Mouse (Mus musculus) embryonic fibroblast, embryonic 13.5 days (primary cell): Measurements from ENCODE around the gene Mlycd. TPM values are rescaled to one million over a fixed set of nuclear protein-coding genes. Genes with fewer than 3 reads are reported as not detected.

Experiments used
- H3K27ac ChIP-seq: 2 replicates; pipeline ENCODE4 v1.5.1; 2012; ENCODE audit warnings: low read length, control low read depth, inconsistent platforms; ENCODE audit not compliant: insufficient read depth
- H3K4me1 ChIP-seq: 2 replicates; pipeline ENCODE4 v1.6.1; 2011; ENCODE audit warnings: low read length; ENCODE audit not compliant: control insufficient read depth, insufficient read depth
- H3K4me3 ChIP-seq: 2 replicates; pipeline ENCODE4 v1.5.1; 2011; ENCODE audit warnings: mild to moderate bottlenecking, control low read depth, low read length; ENCODE audit not compliant: insufficient read depth
- CTCF ChIP-seq: IDR thresholded peaks from 2 replicates; pipeline ENCODE4 v1.5.1; 2011; ENCODE audit warnings: mild to moderate bottlenecking, control low read depth, low read length, moderate library complexity, borderline replicate concordance; ENCODE audit not compliant: insufficient read depth
- POLR2A ChIP-seq: IDR thresholded peaks from 2 replicates; pipeline ENCODE4 v1.6.1; 2011; ENCODE audit warnings: low read depth, mild to moderate bottlenecking, control low read depth, low read length, moderate library complexity
- polyA plus RNA-seq: library from polyadenylated mRNA; stranded (reverse); fragments of >200 nt; gene quantifications from 2 replicates; pipeline ENCODE4 v1.2.4, GENCODE M21; 2011; ENCODE audit warnings: low read depth; ENCODE audit not compliant: missing spikeins, insufficient read length

Mlycd gene
- polyA plus RNA-seq, 1 experiment = 7.1 TPM

DNA sequence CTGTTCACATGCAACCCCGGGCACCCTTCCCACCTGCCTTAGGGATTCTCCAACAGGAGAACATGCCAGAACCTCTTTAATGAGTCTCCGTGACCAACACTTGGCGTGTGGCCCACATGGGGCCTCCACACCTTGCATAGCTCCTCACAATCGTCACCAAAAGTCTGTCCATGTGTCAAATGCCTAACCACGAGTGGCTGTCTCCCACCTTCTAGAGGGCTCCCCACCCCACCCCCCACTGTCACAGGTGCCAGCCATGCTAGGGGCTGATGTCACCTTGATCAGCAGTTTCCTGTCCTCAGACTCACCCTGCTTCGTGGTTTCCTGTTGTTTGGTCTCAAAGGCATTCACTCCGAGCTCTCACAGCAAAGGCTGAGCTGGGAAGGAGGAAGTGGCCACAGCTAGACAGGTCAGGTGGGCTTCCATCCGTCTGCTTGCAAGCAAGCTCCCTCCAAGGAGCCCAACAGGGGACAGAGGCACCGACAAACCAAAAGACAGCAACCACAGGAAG is 29.0 kb downstream of the Mlycd start:
- no peak overlapping the region for H3K27ac ChIP-seq
- no peak overlapping the region for H3K4me3 ChIP-seq
- TF ChIP-seq CTCF (no peak), POLR2A (no peak)
- peaks cover 5% of the 10 kb centered on the region; the same call in 1 of the 2 replicates for H3K4me1 ChIP-seq

DNA sequence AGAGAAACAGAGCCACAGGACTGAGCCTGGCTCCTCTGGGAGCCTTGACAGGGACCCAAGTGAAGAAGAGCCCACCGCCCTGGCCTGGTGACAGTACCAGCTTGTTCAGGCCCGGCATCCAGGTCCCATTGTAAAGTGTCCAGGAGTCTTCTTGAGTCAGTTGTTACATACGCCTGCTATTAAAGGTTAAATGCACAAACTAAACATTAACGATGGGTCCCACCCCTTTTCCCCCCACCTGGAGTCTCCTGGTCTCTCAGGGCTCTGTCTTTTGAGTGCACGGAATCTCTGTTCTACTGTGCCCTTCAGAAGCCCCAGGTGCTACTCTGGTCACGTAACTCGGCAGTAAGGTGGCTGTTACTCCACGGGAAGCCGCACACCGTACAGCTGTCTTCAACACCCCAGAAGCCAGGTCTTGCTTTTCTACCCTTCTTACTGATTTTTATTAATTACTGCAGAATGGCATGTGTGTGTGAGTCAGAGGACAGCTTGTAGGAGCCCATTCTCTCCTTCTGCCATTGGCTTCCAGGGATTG is 29.6 kb downstream of the Mlycd start:
- H3K27ac ChIP-seq = no peak overlapping the region
- no peak overlapping the region for H3K4me3 ChIP-seq
- H3K4me1 ChIP-seq = peaks cover 5% of the 10 kb centered on the region; the same call in 1 of the 2 replicates
- no peak for TF ChIP-seq CTCF
- no peak for TF ChIP-seq POLR2A

DNA sequence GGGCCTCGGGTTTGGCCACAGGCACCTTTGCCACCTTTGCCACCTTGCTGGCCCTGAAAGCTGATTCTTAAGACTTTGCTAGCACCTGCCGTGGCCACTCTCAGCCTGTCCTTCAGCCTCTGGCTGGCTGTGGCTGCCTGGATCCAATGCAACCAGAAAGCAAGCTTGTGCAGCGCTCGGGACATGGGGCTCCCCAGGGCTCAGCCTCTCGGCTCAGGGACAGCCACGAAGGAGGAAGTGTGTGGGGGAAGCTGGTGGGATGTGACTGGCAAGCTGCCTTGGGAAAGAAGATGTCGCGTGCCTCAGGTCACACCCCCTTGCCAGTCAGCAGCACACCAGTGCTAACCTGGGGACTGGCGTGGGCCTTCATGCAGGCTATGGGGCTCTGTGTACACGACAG is 30.1 kb downstream of the Mlycd start:
- Histone ChIP-seq H3K4me1 (peaks cover 5% of the 10 kb centered on the region; the same call in 1 of the 2 replicates), H3K4me3 (no peak overlapping the region), H3K27ac (no peak overlapping the region)
- TF ChIP-seq POLR2A (no peak), CTCF (no peak)

DNA sequence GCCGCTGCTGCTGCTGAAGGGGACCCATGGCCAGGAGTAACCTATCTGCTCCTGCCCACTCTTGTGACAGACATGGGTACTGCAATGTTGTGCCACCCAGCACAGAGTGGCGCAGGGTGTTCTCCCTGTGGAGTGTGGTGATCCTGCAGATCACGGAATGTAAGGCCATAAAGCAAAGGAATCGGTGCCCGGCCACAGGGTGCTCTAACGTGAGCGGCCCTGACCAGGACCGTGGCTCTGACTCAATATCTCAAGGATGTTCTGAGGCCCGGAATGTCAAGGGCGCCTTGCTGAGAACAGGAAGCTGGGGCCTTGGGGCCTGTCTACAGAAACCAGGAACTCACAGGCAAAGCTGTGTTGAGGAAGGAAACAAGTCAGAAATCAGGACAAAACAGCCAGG is 30.9 kb downstream of the Mlycd start:
- Histone ChIP-seq H3K4me3 (no peak overlapping the region), H3K27ac (no peak overlapping the region), H3K4me1 (peaks cover 5% of the 10 kb centered on the region; the same call in 1 of the 2 replicates)
- no peak for TF ChIP-seq POLR2A
- no peak for TF ChIP-seq CTCF

DNA sequence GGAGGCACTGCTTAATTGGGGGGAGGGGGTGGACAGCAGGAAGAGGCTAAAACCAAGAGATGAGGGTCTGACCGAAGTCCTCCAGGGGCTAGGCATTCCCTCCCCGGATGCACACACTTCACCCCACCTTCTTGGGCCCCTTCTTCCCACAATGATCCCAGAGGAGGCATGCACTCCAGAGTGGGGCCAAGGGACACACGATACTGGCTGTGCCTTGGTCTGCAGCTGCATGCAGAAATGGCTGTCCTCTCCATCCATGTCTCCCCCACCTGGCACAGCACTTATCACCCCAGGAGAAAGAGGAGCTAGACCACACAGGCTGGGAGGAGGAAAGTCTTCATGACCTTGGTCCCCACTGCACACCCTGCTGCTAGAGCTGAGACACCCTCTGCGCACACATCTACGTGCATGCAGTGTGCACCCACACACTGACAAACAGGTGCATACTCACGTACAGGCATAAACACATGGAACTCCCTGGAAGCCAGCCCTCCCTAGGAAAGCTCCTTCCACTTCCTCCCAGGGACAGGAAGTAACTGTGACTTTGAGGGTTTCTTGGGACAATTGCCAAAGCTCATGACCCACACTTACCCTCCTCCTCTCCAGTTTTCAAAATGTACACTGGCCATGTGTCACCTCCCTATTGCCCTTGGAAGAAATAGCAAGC is 31.5 kb downstream of the Mlycd start:
- TF ChIP-seq CTCF = no peak
- TF ChIP-seq POLR2A = no peak

DNA sequence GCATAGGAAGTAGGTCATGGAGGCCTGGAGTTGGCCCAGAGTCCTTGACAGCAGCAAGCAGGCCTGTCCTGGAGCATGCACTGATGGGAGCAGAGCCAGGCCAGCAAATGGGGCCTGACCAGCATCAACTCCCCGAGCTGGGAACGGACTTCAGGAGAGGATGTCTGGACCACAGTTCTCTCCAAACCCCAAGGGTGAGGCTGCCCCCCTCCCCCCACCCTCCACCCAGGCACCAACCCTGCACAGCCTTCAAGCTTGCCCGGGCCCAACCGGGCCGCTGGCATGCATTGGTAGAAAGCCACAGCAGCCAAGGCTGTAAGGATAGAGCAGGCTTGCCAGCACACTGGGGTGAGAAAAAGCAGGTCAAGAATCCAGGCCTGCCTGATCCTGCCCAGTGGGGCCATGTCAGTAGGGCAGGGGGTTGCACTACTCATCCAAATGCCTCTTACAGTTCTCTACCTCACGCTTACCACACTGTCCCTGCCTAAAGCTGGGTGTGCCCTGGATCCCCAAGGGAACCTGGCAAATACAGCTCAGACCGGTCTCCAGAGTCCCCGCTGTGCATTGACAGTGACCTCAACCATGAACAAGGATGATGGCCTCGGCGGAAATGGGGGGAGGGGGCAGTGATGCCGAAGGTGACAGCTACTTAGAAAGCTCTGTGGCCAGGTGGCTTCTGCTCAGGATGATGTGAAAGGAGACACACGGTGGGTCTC is 33.1 kb downstream of the Mlycd start:
- no peak overlapping the region for H3K27ac ChIP-seq
- H3K4me1 ChIP-seq = peaks cover 5% of the 10 kb centered on the region; the same call in 1 of the 2 replicates
- TF ChIP-seq CTCF (no peak), POLR2A (no peak)
- H3K4me3 ChIP-seq = no peak overlapping the region

More for the DNA sequence above, 31.5 kb downstream of the Mlycd start:
- Histone ChIP-seq H3K27ac (no peak overlapping the region), H3K4me3 (no peak overlapping the region), H3K4me1 (peaks cover 5% of the 10 kb centered on the region; the same call in 1 of the 2 replicates)

DNA sequence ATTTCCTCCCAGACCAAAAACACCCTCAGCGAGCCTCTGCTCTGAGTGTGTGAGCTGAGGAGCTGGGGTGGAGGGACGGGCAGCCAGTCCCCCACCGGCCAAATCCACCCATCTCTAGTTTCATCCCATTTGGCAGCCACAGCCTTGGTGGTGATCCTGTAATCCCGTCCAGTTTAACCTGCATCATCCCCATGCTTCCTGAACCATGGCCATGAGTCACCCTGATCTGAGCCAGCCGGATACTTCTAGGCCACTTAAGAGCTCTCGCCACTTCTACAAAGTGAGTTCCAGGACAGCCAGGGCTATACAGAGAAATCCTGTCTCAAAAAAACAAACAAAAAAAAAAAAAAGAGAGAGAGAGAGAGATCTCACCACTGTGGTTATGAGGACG is 33.7 kb downstream of the Mlycd start:
- peaks cover 5% of the 10 kb centered on the region; the same call in 1 of the 2 replicates for H3K4me1 ChIP-seq
- TF ChIP-seq CTCF (no peak), POLR2A (no peak)
- no peak overlapping the region for H3K27ac ChIP-seq
- H3K4me3 ChIP-seq = no peak overlapping the region

DNA sequence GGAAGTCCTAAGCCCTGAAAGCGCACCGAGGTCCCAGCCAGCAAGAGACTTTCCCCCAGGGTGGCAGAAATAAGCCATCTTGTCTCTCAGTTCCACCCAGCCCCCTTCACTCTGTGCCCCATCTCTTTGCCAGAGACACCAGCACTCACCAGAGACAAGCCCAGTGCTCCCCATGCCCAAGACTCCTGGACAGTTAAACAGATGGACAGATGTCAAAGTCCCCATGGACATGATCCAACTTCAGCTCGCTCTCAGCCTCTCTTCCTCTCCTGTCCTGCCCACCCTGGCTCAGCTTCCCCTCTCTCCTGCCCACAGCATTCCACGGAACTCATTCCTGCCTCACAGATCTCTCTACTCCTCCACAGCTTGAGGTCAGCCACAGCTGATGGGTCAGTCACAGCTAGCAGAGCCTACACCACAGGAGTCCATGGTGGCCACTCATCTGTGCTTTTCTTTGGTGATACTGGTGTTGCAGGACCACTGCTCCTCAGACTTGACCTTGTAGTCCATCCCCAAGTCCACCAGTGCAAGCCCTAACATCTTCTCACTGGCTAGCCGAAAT is 34.2 kb downstream of the Mlycd start:
- no peak overlapping the region for H3K4me3 ChIP-seq
- H3K4me1 ChIP-seq = peaks cover 2% of the 10 kb centered on the region; the same call in 1 of the 2 replicates
- no peak overlapping the region for H3K27ac ChIP-seq
- TF ChIP-seq POLR2A (no peak), CTCF (no peak)

DNA sequence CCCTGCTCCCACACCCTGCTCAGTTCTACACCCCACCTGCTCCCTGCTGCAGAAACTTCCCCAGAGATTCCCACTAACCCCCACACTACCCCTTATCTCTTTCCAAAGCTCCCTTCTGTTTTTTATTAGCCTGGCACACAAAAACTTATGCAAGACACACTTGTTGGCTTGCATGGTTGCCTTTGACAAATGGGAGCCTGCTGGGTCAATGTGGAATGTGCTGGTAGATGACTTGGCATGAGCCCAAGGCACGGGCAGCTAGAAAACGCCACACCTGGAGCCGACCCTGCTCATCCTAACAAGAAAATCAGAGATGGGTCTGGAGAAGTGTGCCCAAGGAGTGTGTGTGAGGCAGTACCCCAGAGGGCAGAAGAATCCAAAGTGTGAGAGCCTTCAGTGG is 34.9 kb downstream of the Mlycd start:
- no peaks in the 10 kb centered on the region for H3K4me1 ChIP-seq
- TF ChIP-seq CTCF = no peak
- TF ChIP-seq POLR2A = no peak
- H3K4me3 ChIP-seq = no peak overlapping the region
- no peak overlapping the region for H3K27ac ChIP-seq

DNA sequence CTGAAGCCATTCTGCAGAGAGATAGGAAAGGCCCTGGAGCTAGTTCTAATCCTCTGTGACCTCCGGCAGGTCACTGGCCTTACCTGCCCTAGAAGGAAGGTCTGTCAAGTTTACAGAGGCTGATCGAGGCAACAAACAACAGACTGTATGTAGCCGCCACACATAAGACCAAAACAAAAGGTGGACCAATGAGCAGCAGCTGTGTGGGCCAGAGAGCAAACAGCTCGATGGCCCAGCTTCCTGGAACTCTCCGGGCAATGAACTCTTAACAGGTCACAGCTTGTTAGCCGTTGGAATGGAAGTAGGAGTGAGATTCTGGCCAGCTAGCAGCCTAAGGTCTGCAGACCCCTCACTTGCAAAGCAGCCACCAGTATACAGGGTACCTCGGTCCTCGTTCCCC is 35.6 kb downstream of the Mlycd start:
- Histone ChIP-seq H3K4me3 (no peak overlapping the region), H3K4me1 (no peaks in the 10 kb centered on the region), H3K27ac (no peak overlapping the region)
- TF ChIP-seq CTCF = no peak
- TF ChIP-seq POLR2A = no peak
